ENCODE assay signal across 9 mouse cellular contexts in the genomic region with DNA sequence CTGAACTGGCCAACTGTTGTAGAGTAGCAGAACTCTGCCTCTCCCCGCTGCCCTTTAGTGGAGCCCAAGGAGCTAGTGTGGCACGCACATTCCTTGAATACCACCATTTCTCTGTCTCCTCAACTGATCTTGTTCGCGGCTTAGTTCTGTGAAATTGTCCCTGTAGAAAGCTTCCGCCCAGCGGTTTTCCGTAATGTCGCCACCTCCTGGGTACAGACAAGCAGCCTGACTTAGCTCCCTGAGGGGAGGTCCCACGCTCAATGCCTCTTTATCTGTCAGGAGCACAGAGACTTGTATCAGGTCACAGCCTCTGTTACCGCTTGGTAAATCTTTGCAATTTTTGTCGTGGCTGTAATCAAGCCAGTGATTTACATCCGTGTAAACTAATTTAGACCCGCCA.
DNase-seq lines count a peak whose midpoint lies in the region; ATAC-seq and TF ChIP-seq lines count a peak whose summit lies in the region.
"Had no signal": no experiment of that assay in that cellular context is flagged by ENCODE, and none has a peak within 500 bp of the region (broad histone marks: within the 10 kb centered on the region; RNA-seq: fewer than 3 reads in every experiment).

No protein-coding gene starts in this region.

- WGBS in heart, adult 2 months: 40% methylated on average over 13 of the region's 13 CpGs
- WGBS in midbrain, embryonic 11.5 days: 24% methylated on average over 13 of the region's 13 CpGs
- 24% methylated on average over 13 of the region's 13 CpGs for WGBS in midbrain, embryonic 15.5 days
- WGBS in limb, embryonic 14.5 days: 38% methylated on average over 13 of the region's 13 CpGs
- 38% methylated on average over 13 of the region's 13 CpGs for WGBS in stomach, postnatal 0 days

- H3K79me2 ChIP-seq in heart, adult 2 months (replicated peaks; ENCODE audit: control insufficient read depth, insufficient read depth, low read length): no peaks in the 10 kb centered on the region

- H3K27me3 ChIP-seq in heart, adult 2 months (ENCODE audit: control insufficient read depth, insufficient read depth, low read length): no peaks in the 10 kb centered on the region
- no peaks in the 10 kb centered on the region for H3K27me3 ChIP-seq in midbrain, embryonic 11.5 days (ENCODE audit: control insufficient read depth, insufficient read depth, low read length)
- H3K27me3 ChIP-seq in midbrain, embryonic 15.5 days (replicated peaks): no peaks in the 10 kb centered on the region
- no peaks in the 10 kb centered on the region for H3K27me3 ChIP-seq in limb, embryonic 14.5 days (ENCODE audit: control insufficient read depth, insufficient read depth, low read length)
- H3K27me3 ChIP-seq in stomach, postnatal 0 days (ENCODE audit: control insufficient read depth, insufficient read depth, low read length): no peaks in the 10 kb centered on the region

- H3K27ac ChIP-seq in heart, adult 2 months: no peak overlapping the region
- H3K27ac ChIP-seq in midbrain, embryonic 11.5 days (ENCODE audit: low read depth, low read length): no peak overlapping the region
- H3K27ac ChIP-seq in midbrain, embryonic 15.5 days: no peak overlapping the region
- no peak overlapping the region for H3K27ac ChIP-seq in limb, embryonic 14.5 days (replicated peaks; ENCODE audit: low read depth, low read length)
- no peak overlapping the region for H3K27ac ChIP-seq in stomach, postnatal 0 days (replicated peaks)

- TF ChIP-seq POLR2A in heart, adult 2 months (IDR thresholded peaks at IDR 0.05; ENCODE audit: insufficient read depth, low read depth, low read length): no peak
- TF ChIP-seq POLR2A in limb, embryonic 14.5 days (IDR thresholded peaks at IDR 0.05; ENCODE audit: borderline replicate concordance, extremely low read depth, insufficient read depth, insufficient read length): no peak

- no peak overlapping the region for H3K9ac ChIP-seq in heart, adult 2 months (ENCODE audit: low read depth, low read length)
- H3K9ac ChIP-seq in midbrain, embryonic 11.5 days (ENCODE audit: low read length): no peak overlapping the region
- no peak overlapping the region for H3K9ac ChIP-seq in midbrain, embryonic 15.5 days
- no peak overlapping the region for H3K9ac ChIP-seq in limb, embryonic 14.5 days (ENCODE audit: low read depth, low read length, severe bottlenecking)
- no peak overlapping the region for H3K9ac ChIP-seq in stomach, postnatal 0 days (ENCODE audit: low read length)

- no peak for DNase-seq in heart, adult 2 months
- no peak for DNase-seq in heart, postnatal 14 days
- peak; percentile 92 for DNase-seq in midbrain, embryonic 11.5 days (ENCODE audit: low spot score, missing footprints)
- peak; percentile 16 for DNase-seq in limb, embryonic 14.5 days (ENCODE audit: low spot score)
- DNase-seq in stomach, postnatal 0 days (ENCODE audit: low spot score): no peak
- DNase-seq in urinary bladder, adult 2 months (ENCODE audit: low spot score): no peak
- DNase-seq in right cerebral cortex, postnatal 14 days: no peak
- DNase-seq: kidney, adult 11 months had no signal

- TF ChIP-seq EP300 in heart, adult 2 months (IDR thresholded peaks at IDR 0.05; ENCODE audit: insufficient read depth, low read depth, low read length): no peak
- TF ChIP-seq EP300 in stomach, postnatal 0 days (optimal IDR thresholded peaks at IDR 0.05): no peak

- ATAC-seq in midbrain, embryonic 11.5 days (ENCODE audit: low FRiP score): peak; percentile 40; the same call in 1 of the 2 replicates
- no peak for ATAC-seq in midbrain, embryonic 15.5 days (replicated peaks)
- ATAC-seq in limb, embryonic 14.5 days (ENCODE audit: low FRiP score, low read depth): no peak; the same call in 1 of the 2 replicates
- no peak for ATAC-seq in stomach, postnatal 0 days (ENCODE audit: low FRiP score, low TSS enrichment)

- no peaks in the 10 kb centered on the region for H3K9me3 ChIP-seq in midbrain, embryonic 11.5 days (ENCODE audit: control insufficient read depth, low read length)
- H3K9me3 ChIP-seq in midbrain, embryonic 15.5 days: no peaks in the 10 kb centered on the region
- no peaks in the 10 kb centered on the region for H3K9me3 ChIP-seq in limb, embryonic 14.5 days (ENCODE audit: control insufficient read depth, low read length)
- no peaks in the 10 kb centered on the region for H3K9me3 ChIP-seq in stomach, postnatal 0 days (ENCODE audit: control insufficient read depth, low read length)

- intact Hi-C loops in heart, adult 2 months (cut with DNase I): no loop called here
- intact Hi-C loops in heart, postnatal 14 days (cut with DNase I): loop anchor here (5.0 kb wide), 1 partner anchor 196 kb away; a partner anchor contains a TSS

- H3K36me3 ChIP-seq in heart, adult 2 months (ENCODE audit: control insufficient read depth, insufficient read depth, low read length): no peaks in the 10 kb centered on the region
- H3K36me3 ChIP-seq in midbrain, embryonic 11.5 days (ENCODE audit: control insufficient read depth, insufficient read depth, low read length): no peaks in the 10 kb centered on the region
- no peaks in the 10 kb centered on the region for H3K36me3 ChIP-seq in midbrain, embryonic 15.5 days (replicated peaks)
- H3K36me3 ChIP-seq in limb, embryonic 14.5 days (ENCODE audit: control insufficient read depth, insufficient read depth, low read length): peaks cover 9% of the 10 kb centered on the region; the same call in 1 of the 2 replicates
- H3K36me3 ChIP-seq in stomach, postnatal 0 days (ENCODE audit: control insufficient read depth, insufficient read depth, low read length): no peaks in the 10 kb centered on the region

- no peak overlapping the region for H3K4me3 ChIP-seq in heart, adult 2 months
- H3K4me3 ChIP-seq in midbrain, embryonic 11.5 days (ENCODE audit: low read depth, low read length): no peak overlapping the region
- H3K4me3 ChIP-seq in midbrain, embryonic 15.5 days: no peak overlapping the region
- no peak overlapping the region for H3K4me3 ChIP-seq in limb, embryonic 14.5 days (replicated peaks; ENCODE audit: low read length)
- H3K4me3 ChIP-seq in stomach, postnatal 0 days (ENCODE audit: low read depth, low read length): no peak overlapping the region

- H3K4me2 ChIP-seq in midbrain, embryonic 11.5 days: no peak overlapping the region
- no peak overlapping the region for H3K4me2 ChIP-seq in midbrain, embryonic 15.5 days
- H3K4me2 ChIP-seq in limb, embryonic 14.5 days (replicated peaks; ENCODE audit: low read depth, low read length, severe bottlenecking): no peak overlapping the region
- no peak overlapping the region for H3K4me2 ChIP-seq in stomach, postnatal 0 days (replicated peaks; ENCODE audit: low read depth)

- peak; percentile 23 for TF ChIP-seq CTCF in heart, adult 2 months (IDR thresholded peaks at IDR 0.05)
- TF ChIP-seq CTCF in stomach, postnatal 0 days (IDR thresholded peaks at IDR 0.05; ENCODE audit: low read depth): peak; percentile 56

- H3K4me1 ChIP-seq in heart, adult 2 months (ENCODE audit: control insufficient read depth, insufficient read depth, low read length): no peaks in the 10 kb centered on the region
- no peaks in the 10 kb centered on the region; the same call in 1 of the 2 replicates for H3K4me1 ChIP-seq in midbrain, embryonic 11.5 days (ENCODE audit: control insufficient read depth, insufficient read depth, low read length)
- H3K4me1 ChIP-seq in midbrain, embryonic 15.5 days: peaks cover 16% of the 10 kb centered on the region; the same call in 1 of the 2 replicates
- H3K4me1 ChIP-seq in limb, embryonic 14.5 days (ENCODE audit: control insufficient read depth, insufficient read depth, low read length): no peaks in the 10 kb centered on the region
- H3K4me1 ChIP-seq in stomach, postnatal 0 days (replicated peaks; ENCODE audit: control insufficient read depth, insufficient read depth): no peaks in the 10 kb centered on the region

Comparison
In these comparisons a context has a peak if more than half of its experiments do, and no peak if none do; other contexts are left out.
1. DNase-seq: peak in midbrain, embryonic 11.5 days (single experiment) and limb, embryonic 14.5 days (single experiment); none in heart, adult 2 months (0 of 2), heart, postnatal 14 days (0 of 2), stomach, postnatal 0 days (single experiment), urinary bladder, adult 2 months (single experiment) and right cerebral cortex, postnatal 14 days (single experiment).